Mouse (Mus musculus) lung, postnatal 14 days (tissue): ENCODE measurements around the gene Ap4m1.
A peak's percentile ranks its signal among the peaks of the same experiment; 100 is the strongest.

ENCODE experiments used
- DNase-seq: peaks from one replicate; pipeline ENCODE4 v3.0.0; 2021

The Ap4m1 gene

DNA sequence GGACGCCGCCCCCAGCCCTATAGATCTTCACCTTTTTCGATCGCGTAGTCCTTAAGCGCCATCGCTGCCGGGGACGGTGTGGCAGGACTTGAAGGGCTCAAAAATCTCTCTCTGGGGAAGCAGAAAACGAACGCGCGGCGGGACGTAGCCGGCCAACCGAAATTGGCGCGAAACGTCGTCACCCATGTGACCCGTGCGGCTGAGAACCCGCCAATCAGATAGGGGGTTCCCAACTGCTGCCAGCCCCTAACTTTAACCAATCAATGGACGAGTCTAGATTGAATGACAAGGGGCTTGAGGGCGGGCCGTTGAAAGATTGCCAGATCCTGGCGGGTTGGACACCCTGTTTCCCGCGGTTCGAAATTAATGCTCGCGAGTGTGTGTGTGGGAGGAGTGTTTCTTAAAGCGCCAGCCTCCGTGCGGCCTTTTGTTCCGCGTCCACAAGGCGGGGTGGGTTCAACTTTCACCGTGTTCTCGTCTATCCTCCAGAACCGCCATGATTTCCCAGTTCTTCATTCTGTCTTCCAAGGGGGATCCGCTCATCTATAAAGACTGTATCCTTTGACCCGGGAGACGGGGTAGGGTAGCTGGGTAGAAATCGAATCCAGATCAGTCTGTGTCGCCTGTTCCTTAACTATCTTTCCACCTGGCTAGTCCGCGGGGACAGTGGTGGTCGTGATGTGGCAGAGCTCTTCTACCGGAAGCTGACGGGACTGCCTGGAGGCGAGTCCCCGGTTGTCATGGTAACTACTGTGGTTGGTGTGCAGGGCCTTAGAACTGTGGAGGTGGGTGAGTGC, at the start of gene Ap4m1, which contains the start of gene Mcm7:
Gene Ap4m1 (plus strand): TSS at position 308 of the 797 bp plus-strand sequence.
Gene Mcm7 (minus strand): TSS at position 728 of the 797 bp plus-strand sequence.
- DNase-seq = peak; percentile 99

- DNase-seq = no peak
Measured at GRCm38 (mm10) chr5:138132425-138133064, 39.3 kb upstream of the Ap4m1 start.

DNA sequence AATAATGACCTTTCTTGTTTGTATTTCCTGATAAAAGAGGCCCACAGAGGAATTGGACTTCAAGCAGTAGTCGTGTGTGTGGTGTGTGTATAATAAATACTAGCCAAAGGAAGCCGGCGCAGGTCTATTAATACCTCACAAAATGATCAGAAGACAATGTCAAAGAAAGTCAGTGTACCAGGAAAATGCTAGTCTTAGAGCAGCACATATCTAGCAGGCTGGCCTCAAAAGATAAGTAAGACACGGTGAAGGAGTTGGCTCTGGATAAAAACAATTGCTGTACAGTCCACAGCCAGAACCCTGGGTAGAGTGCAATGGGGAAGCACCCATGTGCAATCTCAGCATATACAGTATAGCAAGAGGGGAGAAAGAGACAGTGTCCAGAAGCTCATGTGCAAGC, 34.5 kb upstream of the Ap4m1 start:
- no peak for DNase-seq

- DNase-seq = peak; percentile 54
Measured at GRCm38 (mm10) chr5:138137935-138138549, 33.8 kb upstream of the Ap4m1 start.

GRCm38 (mm10) chr5:138138585-138138984, 33.2 kb upstream of the Ap4m1 start:
- no peak for DNase-seq

- no peak for DNase-seq
Measured at GRCm38 (mm10) chr5:138154390-138154789, 17.4 kb upstream of the Ap4m1 start.

- peak; percentile 86 for DNase-seq
Measured at GRCm38 (mm10) chr5:138155443-138155976, 16.3 kb upstream of the Ap4m1 start, which contains the start of gene Zfp113. Gene Zfp113, minus strand, starts transcription at chr5:138155744.

DNA sequence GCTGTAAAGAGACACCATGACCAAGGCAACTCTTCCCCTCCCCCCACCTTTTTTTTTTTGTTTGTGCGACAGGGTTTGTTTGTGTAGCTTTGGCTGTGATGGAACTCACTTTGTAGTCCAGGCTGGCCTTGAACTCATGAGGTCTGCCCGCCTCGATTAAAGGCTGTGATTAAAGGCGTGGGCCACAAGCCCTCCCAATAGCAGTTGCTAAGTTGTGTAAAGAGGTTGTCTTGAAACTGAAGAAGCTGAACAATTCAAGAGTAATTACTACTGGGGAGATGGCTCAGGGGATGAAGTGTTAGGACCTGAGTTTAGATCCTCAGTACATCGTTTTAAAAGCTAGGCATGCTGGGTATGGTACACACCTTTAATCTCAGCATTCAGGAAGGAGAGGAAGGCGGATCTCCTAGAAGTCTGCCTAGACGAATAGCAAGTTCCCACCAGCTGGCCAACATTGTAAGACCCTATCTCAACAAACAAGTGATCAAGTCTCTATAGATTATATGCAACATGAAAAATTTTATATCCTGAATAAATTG, 11.5 kb upstream of the Ap4m1 start:
- no peak for DNase-seq

DNA sequence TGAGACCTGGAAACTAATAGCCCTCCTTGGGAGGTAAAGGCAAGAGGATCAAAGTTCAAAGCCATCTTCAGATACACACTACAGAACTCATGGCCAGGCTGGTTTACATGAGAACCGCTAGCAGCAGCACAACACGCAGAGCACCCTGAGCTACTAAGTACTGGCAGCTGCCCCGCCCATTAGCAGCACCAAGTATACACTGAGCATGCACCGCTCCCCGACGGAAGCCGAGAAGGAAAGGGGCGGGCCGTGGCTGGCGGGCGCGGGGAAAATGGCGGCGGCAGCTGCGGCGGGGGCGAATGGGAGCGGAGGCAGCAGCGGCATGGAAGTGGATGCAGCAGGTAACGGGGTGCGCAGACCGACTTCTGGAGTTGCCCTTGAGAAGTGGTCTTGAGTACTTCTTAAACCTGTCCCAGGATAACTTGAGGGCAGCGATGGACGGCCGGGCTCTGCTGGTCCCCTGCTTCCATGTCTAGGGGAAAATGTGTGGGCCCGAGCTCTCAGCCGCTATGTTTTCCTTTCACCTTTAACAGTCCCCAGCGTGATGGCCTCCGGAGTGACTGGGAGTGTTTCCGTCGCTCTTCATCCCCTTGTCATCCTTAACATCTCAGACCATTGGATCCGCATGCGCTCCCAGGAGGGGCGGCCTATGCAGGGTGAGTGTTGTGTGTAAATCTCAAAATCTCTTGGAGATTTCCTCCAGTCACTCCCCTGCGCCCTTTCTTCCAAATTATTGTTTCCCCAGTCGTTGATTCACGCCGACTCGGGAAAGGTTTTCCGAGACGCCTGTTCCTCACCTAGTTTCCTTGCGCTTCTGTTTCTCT, 10.7 kb upstream of the Ap4m1 start, which contains the start of gene Cops6:
Gene Cops6 (plus strand): TSS at position 230 of the 824 bp plus-strand sequence.
- DNase-seq = peak; percentile 95

DNA sequence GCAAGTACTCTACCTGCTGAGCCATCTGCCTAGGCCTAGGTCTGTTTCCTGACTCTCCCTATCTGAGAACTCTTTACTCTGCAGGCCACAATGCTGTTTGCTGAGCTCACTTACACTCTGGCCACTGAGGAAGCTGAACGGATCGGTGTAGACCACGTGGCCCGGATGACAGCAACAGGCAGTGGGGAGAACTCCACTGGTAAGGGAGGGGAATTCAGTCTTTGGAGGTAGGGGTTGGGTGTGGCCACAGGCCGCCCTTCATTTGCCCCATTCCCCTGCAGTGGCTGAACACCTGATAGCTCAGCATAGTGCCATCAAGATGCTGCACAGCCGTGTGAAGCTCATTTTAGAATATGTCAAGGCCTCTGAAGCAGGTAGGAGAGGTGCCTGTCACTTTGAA, 8.8 kb upstream of the Ap4m1 start:
- DNase-seq = no peak

DNA sequence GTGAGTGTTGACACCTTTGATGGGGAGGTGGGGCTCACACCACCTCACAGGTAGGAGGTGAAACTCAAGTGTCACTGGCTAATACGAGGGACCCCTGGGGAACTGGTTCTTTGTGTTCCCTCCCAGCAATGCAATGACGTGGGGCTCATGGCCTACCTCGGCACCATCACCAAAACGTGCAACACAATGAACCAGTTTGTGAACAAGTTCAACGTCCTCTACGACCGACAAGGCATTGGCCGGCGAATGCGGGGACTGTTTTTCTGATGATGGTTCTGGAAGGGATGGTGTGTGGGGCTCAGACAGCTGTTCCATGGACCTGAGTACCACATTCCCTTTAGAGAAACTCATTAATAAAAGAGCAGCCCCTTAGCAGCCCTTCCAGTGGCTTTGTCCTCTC, 8.2 kb upstream of the Ap4m1 start:
- DNase-seq = no peak

DNA sequence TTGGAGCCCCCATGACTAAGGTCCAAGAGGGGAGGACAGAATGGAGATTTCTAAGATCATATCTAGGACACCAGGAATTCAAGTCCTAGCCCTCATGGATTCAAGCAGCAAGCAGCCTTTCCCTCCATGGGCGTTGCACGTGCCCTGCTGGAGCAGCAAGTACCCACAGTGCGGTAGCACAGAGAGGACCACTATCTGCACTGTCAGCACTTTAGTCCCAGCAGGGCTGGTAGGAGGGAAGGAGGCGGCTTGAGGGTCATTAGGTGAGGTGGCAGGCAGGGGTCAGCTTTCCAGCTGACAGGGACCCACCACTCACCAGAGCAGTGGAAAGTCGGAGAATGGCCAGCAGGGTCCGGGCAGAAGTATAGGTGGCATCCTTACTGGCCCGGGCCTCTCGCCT, 6.2 kb upstream of the Ap4m1 start:
- DNase-seq = no peak

DNA sequence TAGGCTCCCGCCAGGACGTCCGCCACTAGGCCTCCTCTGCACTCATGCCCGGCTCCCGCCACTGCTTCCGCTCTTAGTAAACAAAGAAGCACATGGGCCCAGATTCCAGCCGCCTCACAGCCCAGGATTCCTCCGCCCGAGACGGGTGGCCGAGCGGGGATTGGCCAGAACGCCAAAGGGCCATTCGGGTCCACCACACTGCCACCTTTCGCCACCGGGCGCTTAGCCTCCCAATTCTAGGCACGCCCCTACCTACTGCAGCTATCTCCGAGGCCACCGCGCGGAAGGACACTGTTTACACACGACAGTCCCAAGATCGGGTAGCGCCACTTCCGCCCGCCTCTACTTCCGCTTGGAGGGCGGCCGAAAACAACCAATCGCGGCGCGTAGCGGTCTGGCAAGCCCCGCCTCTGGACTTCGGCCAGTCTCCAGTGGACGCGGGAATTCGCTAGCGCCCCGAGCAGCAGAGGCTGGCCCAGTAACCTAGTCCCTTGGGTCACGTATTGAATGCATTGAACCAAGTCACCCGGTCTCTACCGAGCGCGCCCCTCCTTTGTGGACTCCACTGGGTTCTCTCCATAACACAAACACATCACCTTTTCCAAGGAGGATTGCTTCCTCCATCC, 753 bp upstream of the Ap4m1 start:
- DNase-seq = peak; percentile 98

DNA sequence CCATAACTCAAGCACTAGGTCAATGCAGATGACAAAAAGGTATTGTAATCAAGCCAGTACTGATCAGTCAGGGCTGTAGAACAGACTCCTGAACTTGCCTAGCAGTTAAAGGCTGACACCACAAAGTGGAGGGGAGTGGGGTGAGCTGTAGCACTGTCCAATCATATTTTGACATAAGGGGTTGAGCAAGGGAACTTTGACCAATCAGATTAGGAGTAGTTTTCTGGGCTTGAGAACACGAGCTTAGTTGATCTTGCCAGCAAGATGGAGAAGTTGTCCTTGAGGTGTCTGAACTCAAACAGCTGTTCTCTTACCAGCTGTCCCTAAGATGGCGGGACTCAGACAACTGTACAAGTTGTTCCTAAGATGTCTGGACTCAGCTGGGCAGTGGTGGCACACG, 1.4 kb downstream of the Ap4m1 start:
- DNase-seq = no peak

- peak; percentile 87 for DNase-seq
Measured at GRCm38 (mm10) chr5:138186950-138187638, 15.3 kb downstream of the Ap4m1 start, which contains the start of the genes Taf6 and Cnpy4. Gene Taf6, minus strand, starts transcription at chr5:138187451. Gene Cnpy4, plus strand, starts transcription at chr5:138187485.

DNA sequence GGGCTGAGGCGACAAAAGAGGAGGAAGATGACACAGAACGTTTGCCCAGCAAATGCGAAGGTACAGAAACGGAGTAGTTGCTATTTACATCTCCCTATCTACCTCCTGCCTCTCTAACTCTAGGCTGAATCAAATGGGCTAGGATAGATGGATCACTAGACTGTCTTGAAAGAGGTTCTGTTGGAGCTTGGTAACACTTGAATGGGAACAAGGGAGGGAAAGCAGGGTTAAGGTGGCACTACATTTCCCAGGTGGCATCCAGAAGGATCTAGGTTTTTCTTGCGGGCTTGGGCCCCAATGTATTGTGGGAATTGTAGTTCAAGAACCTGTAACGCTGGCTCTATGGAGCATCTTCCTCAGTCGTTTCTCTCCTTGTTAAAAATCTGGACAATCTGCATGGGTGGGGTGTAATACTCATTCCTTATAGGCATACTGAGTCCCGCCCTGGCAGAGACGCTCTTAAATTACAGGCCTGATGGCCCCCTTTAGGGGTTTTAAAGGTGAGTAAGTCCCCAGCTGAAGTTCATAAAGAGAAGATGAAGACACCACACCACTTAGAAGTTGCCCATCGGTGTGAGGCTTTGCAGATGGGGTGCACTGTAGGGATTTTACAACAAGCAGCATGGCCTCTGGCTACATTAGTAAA, 16.0 kb downstream of the Ap4m1 start:
- DNase-seq = peak; percentile 72

DNA sequence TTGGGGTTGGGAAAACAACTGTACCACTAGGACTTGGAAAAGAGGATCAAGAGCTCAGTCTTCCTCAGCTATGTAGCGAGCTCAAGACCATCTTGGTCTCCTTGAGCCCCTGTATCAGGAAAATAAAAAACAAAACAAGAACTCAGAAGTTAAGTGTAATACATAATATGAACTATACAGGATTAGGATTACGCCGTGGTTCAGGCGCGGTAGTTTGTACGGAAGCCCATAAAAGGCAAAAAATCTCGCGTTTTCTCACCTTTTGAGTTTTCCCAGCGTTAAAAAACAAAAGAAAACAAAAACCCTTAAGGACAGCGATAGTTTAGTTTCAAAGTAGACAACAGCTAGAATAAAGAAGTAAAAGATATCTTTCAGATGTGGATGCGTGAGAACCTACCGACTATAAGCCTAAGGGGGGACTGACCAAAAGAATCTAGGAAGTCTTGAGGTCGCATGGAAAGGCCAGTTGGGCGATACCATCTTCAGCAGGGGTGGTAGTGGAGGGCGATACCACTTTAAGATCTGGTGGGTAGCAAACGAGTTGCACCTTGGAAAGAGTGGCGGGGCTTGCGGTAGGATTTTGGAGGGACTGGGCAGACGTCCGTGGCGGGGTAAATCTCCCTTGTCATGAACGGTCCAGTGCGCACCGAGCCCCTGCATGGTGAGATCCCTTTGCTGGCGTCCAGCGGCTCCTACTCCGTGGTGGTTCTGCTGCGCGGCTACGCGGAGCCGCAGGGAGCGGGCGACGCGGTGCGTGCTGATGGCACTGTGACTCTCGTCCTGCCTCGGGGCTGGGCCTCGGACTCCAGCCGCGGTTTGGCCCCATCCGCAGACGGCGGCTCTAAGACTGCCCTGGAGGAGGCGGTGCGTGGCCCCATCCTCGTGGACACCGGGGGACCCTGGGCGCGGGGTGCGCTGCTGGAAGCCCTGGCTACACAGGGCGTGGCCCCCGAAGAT, 22.2 kb downstream of the Ap4m1 start, which contains the start of gene Mblac1:
Gene Mblac1 (plus strand): TSS at position 544 of the 957 bp plus-strand sequence.
- peak; percentile 86 for DNase-seq

DNA sequence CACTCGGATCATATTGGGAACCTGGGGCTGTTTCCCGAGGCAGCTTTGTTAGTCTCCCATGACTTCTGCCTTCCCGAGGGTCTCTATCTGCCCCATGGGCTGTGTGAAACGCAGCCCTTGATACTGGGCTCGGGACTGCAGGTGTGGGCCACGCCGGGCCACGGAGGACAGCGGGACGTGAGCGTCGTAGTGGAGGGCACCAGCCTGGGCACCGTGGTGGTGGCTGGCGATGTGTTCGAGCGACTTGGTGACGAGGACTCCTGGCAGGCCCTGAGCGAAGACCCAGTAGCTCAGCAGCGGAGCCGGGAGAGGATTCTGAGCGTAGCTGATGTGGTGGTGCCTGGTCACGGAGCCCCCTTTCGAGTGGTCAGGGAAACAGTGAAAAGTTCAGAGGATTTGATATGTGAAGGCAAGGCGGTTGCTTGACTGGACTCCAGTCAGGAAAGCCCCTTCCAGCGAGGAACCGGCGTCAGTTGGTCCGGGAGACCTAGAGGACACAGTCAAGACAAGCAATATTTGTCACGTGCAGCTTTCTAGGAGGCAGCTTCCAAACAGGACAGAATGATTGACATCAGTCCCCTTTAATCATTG, 23.0 kb downstream of the Ap4m1 start:
- peak; percentile 27 for DNase-seq

GRCm38 (mm10) chr5:138195463-138195862, 23.7 kb downstream of the Ap4m1 start:
- DNase-seq = no peak
